Mouse (Mus musculus): Measurements from ENCODE around the gene Mindy2. TPM values are rescaled to one million over a fixed set of nuclear protein-coding genes. Genes with fewer than 3 reads are reported as not detected.

Gene Mindy2
- total and polyA plus RNA-seq, 3 experiments = 6.3 to 6.8 TPM; not detected in 1

DNA sequence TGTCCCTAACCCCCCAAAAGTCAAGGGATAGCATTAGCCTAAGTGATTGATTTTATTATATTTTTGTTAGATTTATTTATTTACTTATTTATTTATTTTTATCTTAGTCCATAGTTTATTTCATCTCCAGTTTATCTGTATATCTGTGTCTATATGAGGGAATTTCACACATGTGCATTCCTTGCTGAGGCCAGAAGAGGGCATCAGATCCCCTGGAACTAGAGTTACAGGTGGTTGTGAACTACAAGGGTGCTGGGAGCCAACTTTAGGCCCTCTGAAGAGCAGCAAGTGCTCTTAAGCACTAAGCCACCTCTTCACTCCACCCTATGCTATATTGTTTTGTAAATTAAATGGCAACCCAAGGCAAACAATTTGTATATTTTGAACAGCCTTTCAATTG, 11.1 kb upstream of the Mindy2 start:
- Histone ChIP-seq H3K36me3 (ENCODE audit: control insufficient read depth in 1 of 2, insufficient read depth in 2 of 2, low read length in 2 of 2) (peaks cover 0 to 21% of the 10 kb centered on the region in 2 experiments; a peak in 2 of 4 replicates), H3K4me1 (ENCODE audit: control insufficient read depth in 1 of 2, insufficient read depth in 2 of 2, low read length in 2 of 2) (peaks cover 12 to 24% of the 10 kb centered on the region in 2 experiments), H3K4me3 (ENCODE audit: control insufficient read depth in 1 of 2, insufficient read depth in 1 of 2, low read depth in 2 of 2, low read length in 2 of 2) (no peak overlapping the region), H3K27me3 (ENCODE audit: control insufficient read depth in 1 of 2, insufficient read depth in 2 of 2, low read length in 2 of 2) (no peaks in the 10 kb centered on the region), H3K9ac (ENCODE audit: control insufficient read depth, low read depth, low read length, poor library complexity, severe bottlenecking) (no peak overlapping the region), H3K27ac (ENCODE audit: control insufficient read depth, low read depth, low read length) (no peak overlapping the region), H3K79me2 (ENCODE audit: control insufficient read depth, insufficient read depth, low read length, poor library complexity) (no peaks in the 10 kb centered on the region), H3K9me3 (replicated peaks; ENCODE audit: insufficient read depth, low read length) (no peaks in the 10 kb centered on the region)
- TF ChIP-seq POLR2AphosphoS5 (IDR thresholded peaks at IDR 0.05; ENCODE audit: borderline replicate concordance, low read depth, low read length) (no peak), MAZ (IDR thresholded peaks at IDR 0.05; ENCODE audit: low read depth, low read length) (no peak), CTCF (IDR thresholded peaks at IDR 0.05 in 2 of 3, conservative IDR thresholded peaks at IDR 0.05 in 1 of 3; ENCODE audit: control insufficient read depth in 1 of 3, insufficient read depth in 1 of 3, low read depth in 2 of 3, low read length in 3 of 3, poor library complexity in 1 of 3, severe bottlenecking in 1 of 3) (peak; percentile 45 to 61 (median 53)), SMC3 (IDR thresholded peaks at IDR 0.05; ENCODE audit: low read depth, low read length) (peak; percentile 73), ZC3H11A (IDR thresholded peaks at IDR 0.05; ENCODE audit: low read depth, low read length) (peak; percentile 70), RAD21 (IDR thresholded peaks at IDR 0.05; ENCODE audit: low read depth, low read length) (peak; percentile 68)
- DNase-seq (ENCODE audit: low read depth, low spot score) = peak; percentile 46

DNA sequence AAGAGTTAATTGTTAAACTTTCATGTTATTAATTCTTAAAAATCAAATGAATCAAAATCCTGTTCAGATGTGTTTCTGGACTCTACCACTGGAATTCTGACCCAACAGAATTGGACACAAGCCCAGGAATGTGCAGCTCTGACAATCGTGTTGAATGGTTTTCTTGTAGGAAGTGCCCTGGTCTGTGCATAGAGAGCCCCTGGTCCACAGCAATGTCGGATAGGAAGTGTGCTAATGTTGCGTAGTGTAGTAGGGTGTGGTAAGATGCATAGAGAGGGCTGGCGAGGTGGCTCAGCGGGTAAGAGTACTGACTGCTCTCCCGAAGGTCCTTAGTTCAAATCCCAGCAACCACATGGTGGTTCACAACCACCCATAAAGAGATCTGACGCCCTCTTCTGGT, 9.8 kb upstream of the Mindy2 start:
- Histone ChIP-seq H3K36me3 (ENCODE audit: control insufficient read depth in 1 of 2, insufficient read depth in 2 of 2, low read length in 2 of 2) (peaks cover 0 to 18% of the 10 kb centered on the region in 2 experiments; a peak in 2 of 4 replicates), H3K4me3 (ENCODE audit: control insufficient read depth in 1 of 2, insufficient read depth in 1 of 2, low read depth in 2 of 2, low read length in 2 of 2) (no peak overlapping the region), H3K27me3 (ENCODE audit: control insufficient read depth in 1 of 2, insufficient read depth in 2 of 2, low read length in 2 of 2) (no peaks in the 10 kb centered on the region), H3K27ac (ENCODE audit: control insufficient read depth, low read depth, low read length) (no peak overlapping the region), H3K9ac (ENCODE audit: control insufficient read depth, low read depth, low read length, poor library complexity, severe bottlenecking) (no peak overlapping the region), H3K4me1 (ENCODE audit: control insufficient read depth in 1 of 2, insufficient read depth in 2 of 2, low read length in 2 of 2) (peaks cover 12 to 24% of the 10 kb centered on the region in 2 experiments), H3K79me2 (ENCODE audit: control insufficient read depth, insufficient read depth, low read length, poor library complexity) (no peaks in the 10 kb centered on the region), H3K9me3 (replicated peaks; ENCODE audit: insufficient read depth, low read length) (no peaks in the 10 kb centered on the region)
- no peak for DNase-seq (ENCODE audit: low read depth, low spot score)
- TF ChIP-seq USF2 (IDR thresholded peaks at IDR 0.05; ENCODE audit: borderline replicate concordance in 1 of 2, insufficient read depth in 1 of 2, low read depth in 1 of 2, low read length in 2 of 2) (no peak), MAZ (IDR thresholded peaks at IDR 0.05; ENCODE audit: low read depth, low read length) (no peak), TBP (IDR thresholded peaks at IDR 0.05; ENCODE audit: low read depth, low read length) (peak; percentile 84)

DNA sequence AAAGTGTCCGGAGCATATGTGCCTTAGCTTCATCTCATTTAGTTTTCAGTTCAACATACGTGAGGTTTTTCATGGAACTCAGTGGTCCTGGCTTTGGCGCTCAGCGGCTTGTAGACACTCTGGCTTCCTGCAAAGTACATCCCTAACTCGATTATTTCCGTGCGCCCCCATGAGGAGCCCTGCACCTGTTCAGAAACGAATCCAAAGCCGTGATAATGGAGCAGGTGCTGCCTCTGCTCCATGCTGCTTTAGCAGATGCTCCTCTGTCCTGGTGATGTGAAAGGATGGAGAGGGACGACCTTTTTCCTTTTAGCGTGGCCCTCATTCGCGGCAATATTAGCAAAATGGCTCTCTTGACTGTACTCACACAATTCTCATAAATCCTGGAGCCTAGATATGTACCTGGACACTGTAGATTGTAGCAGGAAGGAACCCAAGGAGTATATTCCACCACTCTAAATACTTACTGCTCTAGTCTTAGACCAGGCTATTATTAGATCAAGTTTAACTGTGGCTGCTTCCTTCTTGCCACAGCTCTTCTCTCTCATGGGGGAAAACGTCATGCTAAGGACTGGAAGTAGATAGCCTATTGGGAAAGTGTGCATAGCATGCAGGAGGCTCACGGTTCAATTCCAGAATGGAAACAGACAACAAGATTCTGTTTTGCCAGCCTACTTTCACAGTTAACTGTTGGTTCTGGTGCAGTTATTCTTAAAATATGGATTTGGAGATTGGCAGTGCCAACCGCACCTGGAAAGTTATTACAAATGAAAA, 8.6 kb upstream of the Mindy2 start:
- peaks cover 11 to 17% of the 10 kb centered on the region in 2 experiments for H3K4me1 ChIP-seq (ENCODE audit: control insufficient read depth in 1 of 2, insufficient read depth in 2 of 2, low read length in 2 of 2)
- DNase-seq (ENCODE audit: low read depth, low spot score) = no peak
- peaks cover 0 to 15% of the 10 kb centered on the region in 2 experiments; a peak in 2 of 4 replicates for H3K36me3 ChIP-seq (ENCODE audit: control insufficient read depth in 1 of 2, insufficient read depth in 2 of 2, low read length in 2 of 2)
- H3K9me3 ChIP-seq (replicated peaks; ENCODE audit: insufficient read depth, low read length) = no peaks in the 10 kb centered on the region
- TF ChIP-seq MAZ (IDR thresholded peaks at IDR 0.05; ENCODE audit: low read depth, low read length) (no peak), MAFK (IDR thresholded peaks at IDR 0.05; ENCODE audit: borderline replicate concordance, low read depth, low read length) (no peak), KAT2A (conservative IDR thresholded peaks at IDR 0.05; ENCODE audit: low read depth, low read length) (no peak), JUND (IDR thresholded peaks at IDR 0.05; ENCODE audit: low read depth, low read length) (no peak), TCF12 (IDR thresholded peaks at IDR 0.05; ENCODE audit: low read depth, low read length) (no peak), ZKSCAN1 (IDR thresholded peaks at IDR 0.05; ENCODE audit: low read depth, low read length) (no peak)
- H3K4me3 ChIP-seq (ENCODE audit: control insufficient read depth in 1 of 2, insufficient read depth in 1 of 2, low read depth in 2 of 2, low read length in 2 of 2) = no peak overlapping the region
- H3K27me3 ChIP-seq (ENCODE audit: control insufficient read depth in 1 of 2, insufficient read depth in 2 of 2, low read length in 2 of 2) = no peaks in the 10 kb centered on the region
- H3K79me2 ChIP-seq (ENCODE audit: control insufficient read depth, insufficient read depth, low read length, poor library complexity) = no peaks in the 10 kb centered on the region
- H3K9ac ChIP-seq (ENCODE audit: control insufficient read depth, low read depth, low read length, poor library complexity, severe bottlenecking) = no peak overlapping the region
- H3K27ac ChIP-seq (ENCODE audit: control insufficient read depth, low read depth, low read length) = no peak overlapping the region

Measured in MEL (cell line).